Mouse (Mus musculus): ENCODE measurements at regions not wholly inside any gene's neighbourhood (a gene's known extent, or its start where the extent isn't known, plus 50 kb on each side); places are given as distances from the start of the nearest gene placed in this dataset.

DNA sequence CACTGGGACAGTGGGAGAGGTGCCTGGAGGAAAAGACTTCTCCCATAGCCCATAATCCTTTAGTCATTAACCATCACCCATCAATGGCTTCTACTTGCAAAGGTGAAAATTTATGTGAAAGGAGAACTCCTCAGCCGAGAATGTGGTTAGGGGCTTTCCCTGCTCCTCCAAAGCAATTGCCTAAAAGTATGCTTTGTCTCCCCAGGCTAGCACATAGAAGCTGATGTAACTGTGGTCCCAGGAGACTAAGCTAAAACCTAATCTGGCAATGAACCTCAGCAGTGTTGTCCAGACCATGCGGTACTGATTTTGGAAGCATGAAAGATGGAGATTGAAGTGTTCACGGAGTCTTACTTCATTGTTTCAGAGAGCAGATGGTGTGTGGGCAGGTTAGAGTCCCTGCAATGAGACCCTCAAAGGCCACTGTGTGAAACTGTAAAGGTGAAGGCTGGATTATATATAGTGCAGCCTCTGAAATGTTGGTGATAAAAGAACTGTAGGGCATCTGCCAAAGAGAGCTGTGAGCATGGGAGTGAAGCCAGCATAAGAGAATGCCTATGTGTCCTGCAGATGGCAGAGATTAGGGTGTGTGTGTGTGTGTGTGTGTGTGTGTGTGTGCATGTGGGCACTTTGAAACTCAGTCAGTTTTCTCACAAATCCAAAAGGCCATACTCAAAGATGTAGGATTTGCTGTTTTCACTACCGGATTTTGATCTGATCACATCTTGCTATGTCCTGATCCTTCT lies 289.6 kb upstream of the Fermt1 start:
- no peak for DNase-seq

DNA sequence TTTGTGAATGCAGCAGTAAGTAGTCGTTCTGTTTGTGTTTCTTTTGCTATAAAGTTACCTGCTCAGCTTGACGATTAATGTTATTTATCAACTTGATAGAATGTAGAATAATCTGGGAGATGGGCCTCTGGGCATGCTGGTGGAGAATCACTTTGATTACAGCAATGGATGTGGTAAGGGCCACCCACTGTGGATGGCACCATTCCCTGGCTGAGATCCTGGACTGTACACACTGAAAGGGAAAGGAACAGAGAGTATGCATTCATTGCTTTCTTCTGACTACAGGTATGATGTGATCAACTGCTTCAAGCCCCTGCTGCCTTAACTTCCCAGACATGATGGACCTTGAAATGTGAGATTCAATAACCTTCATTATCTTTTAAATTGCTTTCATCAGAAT lies 299.8 kb upstream of the Bmp2 start:
- no peak for DNase-seq

DNA sequence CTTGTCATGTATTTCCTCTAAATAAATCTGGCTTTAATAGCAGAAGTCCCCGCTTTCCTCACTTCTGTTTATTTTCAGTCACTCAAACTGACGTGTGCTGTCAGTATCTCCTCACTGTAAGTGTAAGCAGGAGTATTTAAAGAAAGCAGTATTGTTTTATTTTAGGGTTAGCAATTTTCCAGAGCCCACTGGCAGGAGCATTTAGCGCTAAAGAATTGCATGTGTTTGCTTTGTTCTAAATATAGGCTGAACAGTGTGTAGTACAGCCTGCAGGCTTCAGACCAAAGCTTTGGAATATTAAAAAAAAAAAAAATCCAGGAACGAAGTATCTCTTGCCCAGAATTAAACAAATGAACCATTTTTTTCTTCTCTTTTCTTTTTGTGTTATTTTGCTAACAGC lies 277.5 kb upstream of the Bmp2 start:
- DNase-seq: no peak

DNA sequence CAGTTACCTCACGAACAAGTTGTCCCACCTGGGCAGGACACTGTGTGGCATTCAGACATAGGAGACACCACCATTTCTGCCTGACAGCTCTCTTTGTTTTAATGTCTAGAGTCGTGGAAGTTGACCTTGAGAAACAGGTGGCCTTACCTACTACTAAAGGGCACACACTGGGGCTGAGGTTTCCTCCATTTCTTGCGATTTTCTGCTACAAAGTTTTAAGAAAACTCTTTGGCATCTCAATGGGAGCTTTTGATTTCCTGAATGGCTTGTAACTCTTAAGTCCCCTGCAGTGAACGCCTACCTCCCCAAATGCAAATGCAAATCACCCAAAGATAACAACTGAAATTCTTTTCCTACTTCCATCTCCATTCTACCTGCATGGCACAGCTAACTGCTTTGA lies 273.4 kb upstream of the Bmp2 start:
- no peak for DNase-seq

DNA sequence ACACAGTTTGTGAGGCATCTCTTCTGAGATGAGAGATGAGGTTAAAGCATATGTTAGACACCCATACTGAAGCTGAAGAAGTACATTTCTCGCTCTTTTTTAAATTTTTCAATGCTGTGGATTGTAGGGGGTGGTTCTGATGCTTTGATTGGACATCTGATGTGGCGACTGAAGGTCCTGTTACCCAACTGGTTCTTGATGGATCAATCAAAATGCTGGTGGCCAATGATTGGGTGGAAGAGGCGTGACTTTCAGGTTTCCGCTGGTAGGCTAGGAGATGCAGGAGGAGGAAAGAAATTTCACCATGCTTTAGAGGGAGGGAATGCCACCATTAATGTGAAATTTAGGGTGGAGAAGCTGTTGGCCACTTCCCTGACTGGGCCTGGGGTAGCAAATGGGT lies 272.7 kb upstream of the Bmp2 start:
- DNase-seq: no peak

DNA sequence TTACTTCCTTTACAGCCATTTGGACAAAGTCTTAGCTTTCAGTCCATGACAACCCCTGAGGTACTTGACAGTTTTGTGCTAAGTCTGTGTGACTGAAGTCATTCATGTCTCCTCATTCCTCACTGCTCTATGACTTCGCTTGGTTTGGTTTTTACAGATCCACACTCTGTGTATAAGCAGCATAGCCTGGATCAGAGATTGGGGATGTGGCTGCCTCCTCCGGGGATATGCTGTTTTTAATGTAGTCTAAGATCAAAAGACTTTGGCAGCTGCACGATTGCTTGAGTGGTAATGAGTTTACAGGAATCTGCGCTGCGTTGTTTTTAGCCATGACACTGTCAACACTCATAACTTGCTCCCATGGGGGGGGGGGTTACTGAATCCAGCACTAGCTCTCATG lies 269.3 kb upstream of the Bmp2 start:
- DNase-seq: no peak

DNA sequence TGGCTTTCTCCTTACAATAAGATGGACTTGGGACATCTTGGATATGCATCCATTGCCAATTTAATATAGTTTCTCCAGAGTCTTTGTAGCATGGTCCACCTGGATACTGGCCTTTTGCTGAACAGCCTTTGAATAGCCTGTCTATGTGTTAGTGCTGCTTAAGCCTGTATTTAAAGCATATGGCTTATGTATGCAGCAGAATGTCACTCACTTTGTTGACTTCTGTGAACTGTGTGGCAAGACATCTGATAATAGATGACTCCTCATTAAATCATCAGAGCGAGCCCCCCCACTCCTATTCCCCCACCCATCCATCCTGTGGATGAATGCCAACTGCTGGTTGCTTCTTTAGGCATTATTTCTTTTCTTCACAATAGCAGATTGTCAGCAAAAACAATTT lies 268.2 kb upstream of the Bmp2 start:
- no peak for DNase-seq

DNA sequence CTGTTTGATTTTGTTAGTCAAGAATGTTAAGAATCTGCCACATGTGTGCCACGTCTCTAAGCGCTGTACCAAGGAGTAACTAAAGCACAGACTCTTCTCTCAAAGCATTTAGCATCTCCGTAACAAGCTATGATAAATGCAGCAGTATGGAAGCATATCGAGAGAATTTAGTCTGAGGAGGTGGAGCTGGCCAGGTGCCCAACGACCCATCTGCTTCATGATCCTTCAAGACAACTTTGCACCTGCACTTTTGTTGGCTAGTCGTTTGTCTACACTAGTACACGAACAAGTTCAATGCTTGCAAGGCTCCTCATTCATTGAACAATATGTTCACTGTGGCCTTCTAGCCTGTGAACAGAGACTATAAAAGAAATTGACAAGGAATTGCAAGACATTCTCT lies 257.8 kb upstream of the Bmp2 start:
- no peak for DNase-seq

DNA sequence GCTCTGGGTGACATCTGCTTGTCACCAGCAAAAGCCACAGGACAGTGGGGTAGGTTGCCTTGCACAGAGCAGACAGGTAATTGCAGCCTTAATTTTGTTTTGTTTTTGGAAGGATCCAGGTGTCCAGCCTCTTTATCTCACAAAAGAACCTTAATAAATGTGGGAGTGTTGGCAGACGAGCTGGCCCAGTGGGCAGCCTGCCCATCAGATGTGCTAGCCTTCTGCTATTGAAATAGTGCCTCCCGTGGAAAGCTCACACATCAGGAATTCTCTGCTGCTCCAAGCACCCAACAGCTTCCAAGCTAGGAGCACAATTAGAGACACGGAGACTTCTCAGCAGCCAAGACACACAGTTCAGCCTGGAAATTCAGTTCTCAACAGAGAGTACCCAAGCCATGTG lies 246.0 kb upstream of the Bmp2 start:
- no peak for DNase-seq

DNA sequence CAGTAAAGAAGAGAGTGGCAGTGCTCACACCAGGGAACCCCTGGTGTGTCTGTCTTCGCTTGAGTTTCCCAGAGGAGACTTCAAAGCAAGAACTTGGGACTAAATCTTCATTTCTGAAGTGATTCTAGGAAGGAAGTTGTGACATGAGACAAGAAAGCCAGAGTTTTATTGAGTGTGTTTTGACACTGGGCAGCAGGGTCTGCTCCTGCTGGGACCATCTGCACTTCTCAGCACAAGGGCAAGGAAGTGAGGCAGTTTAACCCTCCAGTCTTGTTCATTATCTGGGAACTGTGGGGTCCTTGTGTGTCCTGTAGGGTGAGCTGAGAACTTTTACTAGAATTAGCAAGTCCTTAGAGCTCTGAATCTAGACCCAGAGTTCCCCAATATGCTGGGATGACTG lies 241.0 kb upstream of the Bmp2 start:
- DNase-seq: no peak

DNA sequence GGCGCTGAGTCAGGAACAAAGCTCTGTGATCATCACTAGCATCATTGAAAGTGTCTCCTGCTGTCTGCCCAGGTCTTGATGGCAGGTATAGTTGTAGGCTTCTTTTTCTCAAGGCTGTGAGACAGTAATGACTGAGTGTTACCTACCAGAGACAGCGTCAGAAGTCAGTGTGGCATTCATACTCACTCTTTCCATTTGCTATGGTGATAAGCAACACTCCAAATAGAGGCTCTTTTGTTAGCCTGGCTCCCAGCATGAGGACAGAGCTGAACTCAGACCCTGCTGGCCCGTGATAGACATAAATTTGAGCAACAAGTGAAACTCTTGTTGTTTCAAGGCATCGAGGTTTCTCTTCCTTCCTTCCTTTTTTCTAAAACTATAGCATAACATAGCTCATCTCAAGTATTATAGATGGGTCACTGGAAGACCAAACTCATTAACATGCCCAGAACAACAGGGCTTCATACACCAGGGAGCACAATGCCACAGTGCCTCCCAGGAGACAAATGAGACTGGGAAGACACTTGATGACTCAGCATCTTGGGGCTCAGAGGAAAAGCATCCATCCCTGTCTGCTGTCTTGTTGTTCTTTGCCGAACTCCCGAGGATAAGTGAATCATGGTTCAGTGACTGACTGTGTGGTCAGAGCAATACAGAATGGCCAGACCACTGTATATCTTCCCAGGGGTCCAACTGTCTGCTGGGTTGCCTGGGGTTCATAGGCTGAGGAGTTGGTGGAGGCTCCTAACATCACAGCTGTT lies 225.5 kb upstream of the Bmp2 start:
- DNase-seq: no peak

DNA sequence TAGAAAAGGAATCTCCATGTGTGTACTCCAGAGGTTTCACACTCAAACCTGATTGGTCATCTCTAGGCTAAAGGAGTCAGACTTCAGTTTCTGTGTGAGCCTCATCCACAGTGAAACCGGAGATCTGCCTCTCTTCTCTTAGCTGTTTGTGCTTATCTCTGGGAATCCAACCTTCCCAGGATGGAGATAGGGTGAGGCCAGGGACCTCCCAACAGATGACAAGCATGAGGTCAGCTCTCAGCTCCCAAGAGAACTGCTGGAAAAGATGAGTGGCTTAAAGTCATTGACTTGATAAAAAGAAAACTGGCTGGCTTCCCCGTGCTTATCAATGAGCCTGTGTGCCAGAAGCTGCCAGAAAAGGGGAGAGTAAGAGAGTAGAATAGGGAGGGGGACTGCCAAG lies 224.3 kb upstream of the Bmp2 start:
- no peak for DNase-seq

DNA sequence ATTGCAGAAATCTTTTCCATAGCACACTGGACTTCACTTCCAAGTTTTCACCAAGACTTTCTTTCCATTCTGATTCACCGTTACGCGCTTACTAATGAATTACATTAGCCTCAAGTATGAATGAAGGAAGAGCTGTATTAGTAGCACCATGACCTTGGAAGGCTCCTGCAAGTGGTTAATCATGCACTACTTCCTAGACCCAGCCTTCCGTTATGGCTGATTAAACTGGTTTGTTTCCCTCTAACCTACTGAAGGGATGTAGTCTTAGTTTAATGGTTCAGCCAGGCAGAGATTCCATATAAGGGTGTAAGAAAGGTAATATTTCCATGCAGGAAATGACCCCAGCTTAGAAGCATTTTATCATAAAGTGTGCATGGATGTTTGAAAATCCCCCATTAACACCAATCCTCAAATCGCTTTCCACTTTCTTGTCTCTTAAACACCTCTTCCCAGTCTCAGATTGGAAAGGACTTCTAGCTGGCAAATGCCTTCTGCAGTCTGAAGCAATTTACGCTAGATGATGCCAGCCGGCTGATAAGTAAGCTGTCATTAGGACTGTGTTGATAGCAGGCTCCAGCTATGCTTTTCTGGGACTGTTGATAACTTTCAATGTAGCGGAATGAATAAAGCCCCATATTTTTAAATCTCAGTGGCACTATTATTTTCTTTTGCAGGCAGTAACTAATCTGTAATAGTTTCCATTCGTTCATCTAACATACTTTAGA lies 215.6 kb upstream of the Bmp2 start:
- no peak for DNase-seq

DNA sequence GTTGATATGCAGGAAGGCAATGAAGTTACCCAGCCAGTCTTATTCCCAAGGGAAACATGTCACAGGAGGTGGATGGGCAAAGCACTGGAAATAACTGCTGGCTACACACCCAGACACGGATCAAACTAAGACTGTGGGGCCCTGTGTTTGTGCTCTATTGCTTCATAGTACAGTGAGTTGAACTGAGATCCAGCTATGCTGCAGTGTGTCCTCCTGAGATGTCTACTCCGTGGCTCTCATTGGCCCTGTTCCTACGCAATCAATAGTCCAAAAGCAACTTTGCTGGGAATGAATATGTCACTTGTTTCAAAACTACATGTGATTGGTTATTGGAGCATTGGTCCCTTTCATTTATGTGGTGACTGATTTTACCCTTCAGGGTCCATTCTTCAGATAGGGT lies 213.8 kb upstream of the Bmp2 start:
- no peak for DNase-seq

DNA sequence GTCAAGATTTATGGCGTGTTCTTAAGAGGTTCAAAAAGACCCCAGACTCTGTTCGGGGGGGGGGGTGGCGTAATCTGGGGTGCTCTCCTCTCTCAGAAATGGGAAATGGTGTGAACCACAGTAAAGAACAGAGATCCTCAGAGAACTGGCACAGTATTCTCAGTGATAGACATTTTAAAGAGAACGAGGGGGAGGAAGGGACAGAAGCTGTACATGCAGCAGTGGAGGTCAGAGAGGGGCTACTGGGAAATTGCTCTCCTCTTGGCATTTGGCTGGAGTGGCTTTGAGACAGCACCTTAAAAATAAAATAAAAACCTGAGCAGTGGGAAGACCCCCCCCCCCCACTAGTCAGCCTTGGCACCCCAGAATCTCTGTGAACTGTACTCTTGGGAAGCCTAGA lies 210.6 kb upstream of the Bmp2 start:
- DNase-seq: no peak

DNA sequence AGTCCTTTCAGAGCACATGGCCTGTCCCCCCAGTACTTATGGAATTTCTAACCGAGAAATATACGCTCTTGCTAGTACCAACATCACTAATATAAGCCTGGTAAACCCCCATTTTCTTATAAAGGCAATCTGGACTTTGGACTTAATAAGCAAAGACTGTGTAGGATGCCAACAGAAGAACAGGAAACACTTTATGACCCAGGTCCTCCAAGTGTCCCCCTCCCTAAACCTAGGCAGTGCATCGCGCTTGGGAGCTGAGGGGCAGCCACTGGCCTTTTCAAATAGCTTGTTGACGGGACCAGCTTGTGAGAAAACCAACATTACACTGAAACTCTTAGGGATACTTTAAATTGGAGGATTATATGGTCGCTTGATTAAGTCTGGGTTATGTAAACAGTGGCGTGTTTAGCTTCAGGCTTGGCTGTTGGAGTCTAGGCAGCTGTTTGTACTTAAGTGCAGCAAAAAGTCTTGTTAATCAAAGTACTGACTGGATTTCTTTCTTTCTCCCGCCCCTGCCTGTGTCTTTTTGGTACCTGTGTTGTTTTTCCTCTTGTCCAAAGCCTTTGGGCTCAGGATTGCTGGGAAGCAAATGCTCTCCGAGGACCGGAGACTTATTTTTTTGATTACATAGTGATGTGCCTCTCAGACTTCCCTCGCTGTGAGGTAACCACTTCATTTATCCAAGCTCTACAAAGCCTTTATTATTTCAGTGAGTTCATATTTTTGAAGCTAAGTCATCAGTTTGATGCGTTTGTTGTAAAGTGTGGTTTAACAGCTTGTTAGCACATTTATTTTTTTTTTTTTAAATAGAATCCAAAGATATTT lies 205.8 kb upstream of the Bmp2 start:
- DNase-seq: no peak

DNA sequence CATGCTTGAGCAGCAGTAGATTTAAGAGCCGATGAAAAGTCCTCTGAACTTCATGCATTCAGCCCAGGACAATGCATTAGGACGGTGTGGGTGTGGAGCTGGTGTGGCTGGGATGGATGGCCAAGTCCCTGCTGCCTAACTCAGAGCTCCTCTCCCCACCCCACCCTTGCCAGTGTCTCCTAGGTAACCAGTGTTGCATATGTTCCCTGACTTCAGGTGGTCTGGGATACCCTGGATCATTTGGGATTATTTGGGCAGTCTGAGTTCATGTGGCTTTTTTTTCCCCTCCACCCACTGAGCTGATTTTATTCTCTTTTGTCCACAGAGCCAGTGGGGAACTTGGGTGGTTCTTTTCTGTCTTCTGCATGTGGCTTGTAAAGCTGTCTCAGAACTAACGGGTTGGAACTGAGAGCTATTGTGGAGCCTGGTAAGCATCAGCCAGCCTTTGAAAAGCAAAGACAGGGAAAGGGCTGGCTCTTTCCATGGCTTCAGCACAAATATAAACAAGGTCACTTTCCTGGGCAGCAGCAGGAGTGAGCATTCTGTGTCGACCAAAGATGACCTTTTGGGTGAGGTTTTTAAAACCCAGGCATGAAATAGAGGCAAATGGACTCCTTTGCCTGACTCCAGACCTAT lies 205.1 kb upstream of the Bmp2 start:
- no peak for DNase-seq

DNA sequence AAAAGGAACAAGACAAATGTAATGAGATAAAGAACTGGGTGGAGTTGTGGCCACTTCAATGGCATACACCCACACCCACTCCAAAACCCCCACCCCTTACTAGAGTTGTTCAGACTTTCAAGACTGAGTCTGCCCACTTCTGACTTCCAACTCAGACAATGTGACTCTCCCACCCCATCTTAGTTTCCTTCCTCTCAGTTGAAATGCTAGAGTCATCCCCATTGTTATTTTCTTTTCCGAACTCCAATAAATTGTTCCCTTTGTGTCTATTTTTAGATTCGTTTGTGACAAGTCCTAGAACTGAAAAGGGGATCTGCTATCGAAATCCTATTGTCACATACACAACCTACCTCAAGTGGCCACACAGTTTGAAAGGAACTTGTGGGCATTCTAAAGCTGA lies 200.7 kb upstream of the Bmp2 start:
- DNase-seq: no peak

DNA sequence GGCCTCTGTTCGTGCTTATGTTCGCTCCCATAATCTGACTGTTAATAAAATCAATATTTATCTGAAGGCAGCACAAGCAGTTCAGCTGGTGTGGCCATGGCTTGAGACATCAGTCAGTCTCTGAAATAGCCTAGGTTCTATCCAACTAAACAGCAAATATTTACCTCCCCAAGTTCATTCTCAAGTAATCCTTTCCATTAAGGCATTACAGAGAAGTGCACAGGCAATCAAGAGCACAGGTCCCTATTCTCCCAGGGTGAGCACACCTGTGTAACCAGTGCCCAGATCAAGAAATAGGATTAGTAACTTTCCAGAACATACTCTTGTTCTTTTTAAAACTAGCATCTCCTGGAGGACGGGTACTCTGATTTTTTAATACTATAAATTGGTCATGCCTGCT lies 199.2 kb upstream of the Bmp2 start:
- no peak for DNase-seq

DNA sequence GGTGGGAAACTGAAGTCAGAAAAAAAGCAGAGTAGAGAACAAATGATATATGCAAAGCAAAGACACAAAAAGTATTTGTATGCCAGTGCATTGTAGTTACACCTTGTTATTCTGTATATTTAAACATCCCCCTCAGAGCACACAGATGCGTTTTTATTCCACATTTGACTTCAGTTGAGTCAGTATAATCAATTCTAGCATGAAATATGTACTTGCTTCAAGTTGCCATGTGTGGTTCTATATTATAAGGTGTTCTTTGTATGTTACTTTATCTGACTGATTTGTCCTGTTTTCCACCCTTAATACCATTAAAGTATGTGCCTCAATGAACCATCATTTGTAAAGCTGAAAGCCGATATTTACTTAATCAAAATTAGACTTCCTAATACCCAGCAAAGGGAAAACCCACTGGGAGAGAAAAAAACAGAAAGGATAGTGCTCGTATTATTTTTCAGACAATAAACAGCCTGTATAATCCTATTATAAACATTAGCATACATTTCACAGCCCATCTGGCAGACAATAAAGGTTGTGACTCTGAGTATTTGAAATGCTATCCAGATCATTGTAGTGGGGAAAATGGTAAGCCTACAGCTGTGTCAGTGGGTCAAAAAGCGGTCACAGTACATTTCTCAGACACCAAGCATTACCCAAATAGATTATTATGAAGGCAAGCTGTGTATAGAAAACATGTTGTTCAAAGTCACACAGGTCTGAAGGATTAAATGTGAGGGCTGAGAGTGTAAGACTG lies 189.1 kb upstream of the Bmp2 start:
- DNase-seq: no peak

DNA sequence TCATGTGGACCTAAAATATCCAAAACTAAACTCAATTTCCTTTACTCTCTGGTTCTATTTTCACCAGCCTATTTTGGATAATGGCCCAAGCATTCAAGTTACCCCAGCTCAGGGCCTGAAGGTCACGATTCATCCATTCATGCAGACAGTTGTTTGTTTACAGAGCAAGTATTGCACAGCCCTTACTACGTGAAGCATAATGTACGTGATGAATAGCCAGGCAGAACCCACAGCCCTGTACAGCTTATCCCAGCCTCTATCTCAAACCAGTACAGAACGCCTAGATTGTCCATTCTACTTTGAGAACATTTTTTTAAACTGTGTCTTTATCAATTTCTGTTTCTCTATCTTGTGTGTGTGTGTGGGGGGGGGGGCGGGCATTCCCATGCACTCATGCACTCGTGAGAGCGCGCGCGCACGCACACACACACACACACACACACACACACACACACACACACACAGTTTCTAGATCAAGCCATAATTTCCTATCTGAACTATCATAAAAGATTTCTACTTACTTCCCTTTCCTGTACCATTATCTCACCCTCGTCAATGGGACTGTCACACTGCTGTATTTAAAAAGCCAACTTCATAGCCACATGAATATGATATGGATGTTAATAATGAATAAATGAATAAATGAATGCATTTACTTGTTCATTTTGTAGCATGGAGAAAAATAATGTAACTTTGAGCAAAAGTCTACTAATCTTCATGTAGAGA lies 180.3 kb upstream of the Bmp2 start:
- DNase-seq: no peak

Measured in lung, postnatal 36 days (tissue).